Mouse (Mus musculus) kidney, postnatal 0 days (tissue): ENCODE data around the gene Ddx6. TPM values are rescaled to one million over a fixed set of nuclear protein-coding genes. Genes with fewer than 3 reads are reported as not detected.

Source experiments
- ATAC-seq: fragments of 200-750 bp; cut with Nextera tagmentation; replicated peaks from 2 replicates; pipeline ENCODE4 v1.8.0; 2017; ENCODE audit warnings: low read depth, moderate number of reproducible peaks, moderate TSS enrichment, moderate library complexity; ENCODE audit not compliant: low FRiP score
- DNase-seq: peaks from one replicate; pipeline ENCODE4 v3.0.0-alpha.2; 2016; ENCODE audit warnings: low spot score
- H3K27ac ChIP-seq: fragments of 300-500 bp; sonication (generic); 2 replicates; pipeline ENCODE4 v1.5.1; 2014; ENCODE audit warnings: mild to moderate bottlenecking
- H3K27me3 ChIP-seq: fragments of 300-500 bp; sonication (generic); 2 replicates; pipeline ENCODE4 v1.6.1; 2014; ENCODE audit warnings: low read length, mixed read lengths; ENCODE audit not compliant: insufficient read depth
- H3K36me3 ChIP-seq: fragments of 300-500 bp; sonication (generic); 2 replicates; pipeline ENCODE4 v1.6.1; 2014; ENCODE audit warnings: low read length, mixed read lengths; ENCODE audit not compliant: insufficient read depth
- H3K4me1 ChIP-seq: fragments of 300-500 bp; sonication (generic); replicated peaks from 2 replicates; pipeline ENCODE4 v1.6.1; 2014; ENCODE audit warnings: antibody characterized with exemption, low read length, mixed read lengths; ENCODE audit not compliant: insufficient read depth
- H3K4me2 ChIP-seq: fragments of 300-500 bp; sonication (generic); 2 replicates; pipeline ENCODE4 v1.6.1; 2014; ENCODE audit warnings: mild to moderate bottlenecking, low read length, moderate library complexity, mixed read lengths
- H3K4me3 ChIP-seq: fragments of 300-500 bp; sonication (generic); replicated peaks from 2 replicates; pipeline ENCODE4 v1.5.1; 2014; ENCODE audit warnings: low read depth, low read length
- H3K9ac ChIP-seq: fragments of 300-500 bp; sonication (generic); 2 replicates; pipeline ENCODE4 v1.6.1; 2014; ENCODE audit warnings: low read depth, low read length
- H3K9me3 ChIP-seq: fragments of 300-500 bp; sonication (generic); replicated peaks from 2 replicates; pipeline ENCODE4 v1.6.1; 2016; ENCODE audit warnings: low read length, inconsistent platforms, mixed read lengths
- CTCF ChIP-seq: IDR thresholded peaks from 2 replicates; pipeline ENCODE4 v1.5.1; 2016; ENCODE audit warnings: antibody characterized with exemption, low read depth, mild to moderate bottlenecking, moderate library complexity
- WGBS: fragments of 180-500 bp; shearing (Covaris S2); extraction: QIAGEN DNeasy Blood & Tissue Kit; methylation state at CpG from one replicate; pipeline ENCODE4 v1.1.7; 2014; 5-methylcytosine and 5-hydroxymethylcytosine counted together
- polyA plus RNA-seq: library from polyadenylated mRNA; unstranded; fragments of >200 nt; fragmentation: Nextera tagmentation; extraction: Ambion mirVana; gene quantifications from 2 replicates; pipeline ENCODE4 v1.2.1, GENCODE M21; 2015

Ddx6 gene
- polyA plus RNA-seq, 1 experiment from 2014 or later, result 13.8 TPM

GRCm38 (mm10) chr9:44598899-44599495 is 5.7 kb upstream of the Ddx6 start:
- Histone ChIP-seq H3K9ac (peak overlapping the region; percentile 29; the same call in 1 of the 2 replicates), H3K9me3 (no peaks in the 10 kb centered on the region), H3K4me2 (peak overlapping the region; percentile 33), H3K27ac (peak overlapping the region; percentile 64), H3K4me3 (no peak overlapping the region), H3K36me3 (no peaks in the 10 kb centered on the region), H3K4me1 (peaks cover 10% of the 10 kb centered on the region), H3K27me3 (no peaks in the 10 kb centered on the region)
- 5% methylated on average over 18 of the region's 18 CpGs for WGBS
- ATAC-seq (peak; percentile 70), DNase-seq (peak; percentile 64)
- TF ChIP-seq CTCF, result no peak

- Histone ChIP-seq H3K4me1 (peaks cover 10% of the 10 kb centered on the region), H3K9me3 (no peaks in the 10 kb centered on the region), H3K27me3 (no peaks in the 10 kb centered on the region), H3K9ac (peak overlapping the region; percentile 29; the same call in 1 of the 2 replicates), H3K4me2 (peak overlapping the region; percentile 33), H3K4me3 (no peak overlapping the region), H3K27ac (peak overlapping the region; percentile 64), H3K36me3 (no peaks in the 10 kb centered on the region)
- peak; percentile 40 for DNase-seq
- no peak for TF ChIP-seq CTCF
- WGBS, result 14% methylated on average over 6 of the region's 6 CpGs
- no peak for ATAC-seq
Measured at GRCm38 (mm10) chr9:44599616-44600015, 5.1 kb upstream of the Ddx6 start.

GRCm38 (mm10) chr9:44600801-44601200 is 3.9 kb upstream of the Ddx6 start:
- DNase-seq (no peak), ATAC-seq (no peak)
- Histone ChIP-seq H3K36me3 (no peaks in the 10 kb centered on the region), H3K27ac (no peak overlapping the region), H3K27me3 (no peaks in the 10 kb centered on the region), H3K9ac (no peak overlapping the region), H3K4me2 (no peak overlapping the region), H3K9me3 (no peaks in the 10 kb centered on the region), H3K4me1 (peaks cover 10% of the 10 kb centered on the region), H3K4me3 (no peak overlapping the region)
- no peak for TF ChIP-seq CTCF
- 84% methylated on average over 6 of the region's 6 CpGs for WGBS

GRCm38 (mm10) chr9:44602766-44603165 is 1.9 kb upstream of the Ddx6 start:
- no peak for TF ChIP-seq CTCF
- Histone ChIP-seq H3K9me3 (no peaks in the 10 kb centered on the region), H3K9ac (peak overlapping the region; percentile 98; the same call in 1 of the 2 replicates), H3K27ac (peak overlapping the region; percentile 99), H3K4me1 (peaks cover 19% of the 10 kb centered on the region), H3K27me3 (no peaks in the 10 kb centered on the region), H3K4me2 (peak overlapping the region; percentile 73), H3K36me3 (0 out of 2 replicates have a peak, but pooled peaks cover 5% of the 10 kb centered on the region), H3K4me3 (peak overlapping the region; percentile 92)
- ATAC-seq (no peak), DNase-seq (no peak)
- WGBS, result 61% methylated on average over 6 of the region's 6 CpGs

- Histone ChIP-seq H3K9ac (peak overlapping the region; percentile 98), H3K36me3 (0 out of 2 replicates have a peak, but pooled peaks cover 8% of the 10 kb centered on the region), H3K4me3 (peak overlapping the region; percentile 92), H3K9me3 (no peaks in the 10 kb centered on the region), H3K4me2 (peak overlapping the region; percentile 73), H3K27me3 (no peaks in the 10 kb centered on the region), H3K4me1 (peaks cover 21% of the 10 kb centered on the region), H3K27ac (peak overlapping the region; percentile 99)
- WGBS, result under 1% methylated on average over 38 of the region's 38 CpGs
- TF ChIP-seq CTCF, result no peak
- ATAC-seq (peak; percentile 63), DNase-seq (peak; percentile 98)
Measured at GRCm38 (mm10) chr9:44603454-44604289, 1.0 kb upstream of the Ddx6 start.

GRCm38 (mm10) chr9:44604290-44604778 is 358 bp upstream of the Ddx6 start:
- TF ChIP-seq CTCF, result peak; percentile 5; the same call in 1 of the 2 replicates
- H3K27me3 ChIP-seq, result no peaks in the 10 kb centered on the region
- peak overlapping the region; percentile 99 for H3K27ac ChIP-seq
- DNase-seq (peak; percentile 91), ATAC-seq (peak; percentile 81)
- H3K36me3 ChIP-seq, result 0 out of 2 replicates have a peak, but pooled peaks cover 9% of the 10 kb centered on the region
- H3K4me3 ChIP-seq, result peak overlapping the region; percentile 92
- no peaks in the 10 kb centered on the region for H3K9me3 ChIP-seq
- peak overlapping the region; percentile 98 for H3K9ac ChIP-seq
- WGBS, result under 1% methylated on average over 60 of the region's 65 CpGs
- peak overlapping the region; percentile 73 for H3K4me2 ChIP-seq
- H3K4me1 ChIP-seq, result peaks cover 17% of the 10 kb centered on the region
